Mouse (Mus musculus): ENCODE results near the gene Sec1. TPM values are rescaled to one million over a fixed set of nuclear protein-coding genes. Genes with fewer than 3 reads are reported as not detected.

Gene Sec1
- polyA plus RNA-seq, 1 experiment: 0.63 TPM

Other genes starting within 250 kb of the Sec1 start
- gene Ftl1, start 234.5 kb downstream of the Sec1 start, polyA plus RNA-seq (2012; rRNA removed): 1,842 and 2,045 TPM in 2 replicates
- 105 and 106 TPM in 2 replicates for gene Bax, start 227.5 kb downstream of the Sec1 start, polyA plus RNA-seq (2012; rRNA removed)
- gene Tulp2, start 212.5 kb downstream of the Sec1 start, polyA plus RNA-seq (2012; rRNA removed): 0.30 TPM in 1 of 2 replicates, not detected in the other
- not detected in 2 replicates for gene Gm45808, start 207.6 kb downstream of the Sec1 start, polyA plus RNA-seq (2012; rRNA removed)
- 0.45 and 1.4 TPM in 2 replicates for gene Dhdh, start 205.6 kb downstream of the Sec1 start, polyA plus RNA-seq (2012; rRNA removed)
- 384 and 422 TPM in 2 replicates for gene Nucb1, start 184.0 kb downstream of the Sec1 start, polyA plus RNA-seq (2012; rRNA removed)
- 14.8 and 18.4 TPM in 2 replicates for gene Ppp1r15a, start 168.1 kb downstream of the Sec1 start, polyA plus RNA-seq (2012; rRNA removed)
- gene Plekha4, start 168.1 kb downstream of the Sec1 start, polyA plus RNA-seq (2012; rRNA removed): 4.0 and 4.6 TPM in 2 replicates
- 0.30 and 0.50 TPM in 2 replicates for gene Hsd17b14, start 139.5 kb downstream of the Sec1 start, polyA plus RNA-seq (2012; rRNA removed)
- gene Bcat2, start 124.2 kb downstream of the Sec1 start, polyA plus RNA-seq (2012; rRNA removed): 33.8 and 40.9 TPM in 2 replicates
- 0.25 and 0.29 TPM in 2 replicates for gene Fgf21, start 78.9 kb downstream of the Sec1 start, polyA plus RNA-seq (2012; rRNA removed)
- 2.5 and 2.7 TPM in 2 replicates for gene Fut1, start 77.1 kb downstream of the Sec1 start, polyA plus RNA-seq (2012; rRNA removed)
- 0.07 and 0.25 TPM in 2 replicates for gene Izumo1, start 72.6 kb downstream of the Sec1 start, polyA plus RNA-seq (2012; rRNA removed)
- 5.0 and 5.3 TPM in 2 replicates for gene Rasip1, start 66.9 kb downstream of the Sec1 start, polyA plus RNA-seq (2012; rRNA removed)
- 0.77 and 1.3 TPM in 2 replicates for gene Mamstr, start 54.4 kb downstream of the Sec1 start, polyA plus RNA-seq (2012; rRNA removed)
- gene Fut2, start 28.0 kb downstream of the Sec1 start, polyA plus RNA-seq (2012; rRNA removed): 11.6 and 64.5 TPM in 2 replicates
- 0.92 and 4.4 TPM in 2 replicates for gene Ntn5, start 10.4 kb downstream of the Sec1 start, polyA plus RNA-seq (2012; rRNA removed)
- gene Car11, start 5.4 kb upstream of the Sec1 start, polyA plus RNA-seq (2012; rRNA removed): 2.7 and 3.6 TPM in 2 replicates
- 6.4 and 7.9 TPM in 2 replicates for gene Dbp, start 10.7 kb upstream of the Sec1 start, polyA plus RNA-seq (2012; rRNA removed)
- 1,707 and 1,915 TPM in 2 replicates for gene Rpl18, start 21.1 kb upstream of the Sec1 start, polyA plus RNA-seq (2012; rRNA removed)
- 51.9 and 70.7 TPM in 2 replicates for gene Sphk2, start 23.6 kb upstream of the Sec1 start, polyA plus RNA-seq (2012; rRNA removed)
- gene Fam83e, start 26.8 kb upstream of the Sec1 start, polyA plus RNA-seq (2012; rRNA removed): 106 and 117 TPM in 2 replicates
- gene Spaca4, start 31.4 kb upstream of the Sec1 start, polyA plus RNA-seq (2012; rRNA removed): not detected in 2 replicates
- 0.73 and 2.1 TPM in 2 replicates for gene Lmtk3, start 89.3 kb upstream of the Sec1 start, polyA plus RNA-seq (2012; rRNA removed)
- 210 and 303 TPM in 2 replicates for gene Sult2b1, start 90.3 kb upstream of the Sec1 start, polyA plus RNA-seq (2012; rRNA removed)
- gene Cyth2, start 120.2 kb upstream of the Sec1 start, polyA plus RNA-seq (2012; rRNA removed): 39.6 and 49.1 TPM in 2 replicates
- gene Kcnj14, start 130.4 kb upstream of the Sec1 start, polyA plus RNA-seq (2012; rRNA removed): 0.33 and 0.48 TPM in 2 replicates
- gene Grwd1, start 136.5 kb upstream of the Sec1 start, polyA plus RNA-seq (2012; rRNA removed): 15.9 and 17.8 TPM in 2 replicates
- gene Kdelr1, start 178.4 kb upstream of the Sec1 start, polyA plus RNA-seq (2012; rRNA removed): 357 and 385 TPM in 2 replicates
- gene Grin2d, start 184.0 kb upstream of the Sec1 start, polyA plus RNA-seq (2012; rRNA removed): 1.1 and 2.6 TPM in 2 replicates
- 0.26 and 0.41 TPM in 2 replicates for gene Syngr4, start 202.3 kb upstream of the Sec1 start, polyA plus RNA-seq (2012; rRNA removed)
- 28.7 and 33.5 TPM in 2 replicates for gene Tmem143, start 202.5 kb upstream of the Sec1 start, polyA plus RNA-seq (2012; rRNA removed)
- 66.0 and 74.3 TPM in 2 replicates for gene Emp3, start 227.0 kb upstream of the Sec1 start, polyA plus RNA-seq (2012; rRNA removed)
- 1.7 and 2.8 TPM in 2 replicates for gene Ccdc114, start 229.7 kb upstream of the Sec1 start, polyA plus RNA-seq (2012; rRNA removed)

All from large intestine, adult 2 months (tissue).